Mouse (Mus musculus) limb, embryonic 12.5 days (tissue): ENCODE measurements around the gene Dcakd. TPM values are rescaled to one million over a fixed set of nuclear protein-coding genes. Genes with fewer than 3 reads are reported as not detected.
"Not testable (repeated sequence)": the region's sequence is repeated elsewhere in the genome, so short reads cannot be mapped to it uniquely, and the experiment has no call there.

ENCODE experiments used
- ATAC-seq: fragments of 200-750 bp; cut with Nextera tagmentation; 2 replicates; pipeline ENCODE4 v1.8.0; 2017; ENCODE audit warnings: low read depth, moderate TSS enrichment; ENCODE audit not compliant: insufficient number of reproducible peaks, insufficient read depth, low FRiP score, low TSS enrichment
- H3K27ac ChIP-seq: fragments of 300-500 bp; sonication (generic); 2 replicates; pipeline ENCODE4 v1.5.1; 2016; ENCODE audit warnings: mild to moderate bottlenecking, moderate library complexity
- H3K27me3 ChIP-seq: fragments of 300-500 bp; sonication (generic); 2 replicates; pipeline ENCODE4 v1.6.1; 2016; ENCODE audit warnings: mild to moderate bottlenecking, moderate library complexity
- H3K36me3 ChIP-seq: fragments of 300-500 bp; sonication (generic); 2 replicates; pipeline ENCODE4 v1.6.1; 2016; ENCODE audit warnings: mild to moderate bottlenecking, moderate library complexity
- H3K4me1 ChIP-seq: fragments of 300-500 bp; sonication (generic); replicated peaks from 2 replicates; pipeline ENCODE4 v1.6.1; 2016
- H3K4me2 ChIP-seq: fragments of 300-500 bp; sonication (generic); 2 replicates; pipeline ENCODE4 v1.6.1; 2016; ENCODE audit warnings: mild to moderate bottlenecking, moderate library complexity
- H3K4me3 ChIP-seq: fragments of 300-500 bp; sonication (generic); replicated peaks from 2 replicates; pipeline ENCODE4 v1.5.1; 2016; ENCODE audit warnings: mild to moderate bottlenecking
- H3K9ac ChIP-seq: fragments of 300-500 bp; sonication (generic); replicated peaks from 2 replicates; pipeline ENCODE4 v1.6.1; 2016; ENCODE audit warnings: mild to moderate bottlenecking, moderate library complexity
- H3K9me3 ChIP-seq: fragments of 300-500 bp; sonication (generic); 2 replicates; pipeline ENCODE4 v1.6.1; 2016; ENCODE audit warnings: mild to moderate bottlenecking, moderate library complexity
- WGBS: fragments of 180-500 bp; shearing (Covaris S2); methylation state at CpG from one replicate; pipeline ENCODE4 v1.1.7; 2016; 5-methylcytosine and 5-hydroxymethylcytosine counted together
- polyA plus RNA-seq: library from polyadenylated mRNA; unstranded; fragments of >200 nt; fragmentation: Nextera tagmentation; extraction: Ambion mirVana; gene quantifications from 2 replicates; pipeline ENCODE4 v1.2.1, GENCODE M21; 2016

Dcakd gene
- polyA plus RNA-seq, 1 experiment from 2014 or later = 167 TPM

- ATAC-seq, H3K4me3 ChIP-seq, H3K4me1 ChIP-seq, H3K4me2 ChIP-seq, H3K27ac ChIP-seq, H3K9me3 ChIP-seq, H3K36me3 ChIP-seq, H3K9ac ChIP-seq: not testable (repeated sequence)
- WGBS = 82% methylated on average over 9 of the region's 9 CpGs
- H3K27me3 ChIP-seq = peaks cover 24% of the 10 kb centered on the region
These were observed 52.2 kb downstream of the Dcakd start for GRCm38 (mm10) chr11:102975966-102976365.

- Histone ChIP-seq H3K9me3 (no peaks in the 10 kb centered on the region), H3K27me3 (peaks cover 42% of the 10 kb centered on the region), H3K4me3 (no peak overlapping the region), H3K27ac (no peak overlapping the region), H3K4me2 (no peak overlapping the region), H3K36me3 (no peaks in the 10 kb centered on the region), H3K4me1 (peaks cover 7% of the 10 kb centered on the region), H3K9ac (no peak overlapping the region)
- 79% methylated on average over 1 of the region's 1 CpGs for WGBS
- no peak for ATAC-seq
These were observed 55.8 kb downstream of the Dcakd start for GRCm38 (mm10) chr11:102972326-102972725.

GRCm38 (mm10) chr11:102971604-102972003 lies 56.5 kb downstream of the Dcakd start:
- Histone ChIP-seq H3K4me3 (no peak overlapping the region), H3K9ac (no peak overlapping the region), H3K36me3 (no peaks in the 10 kb centered on the region), H3K27me3 (peaks cover 42% of the 10 kb centered on the region), H3K4me2 (no peak overlapping the region), H3K9me3 (no peaks in the 10 kb centered on the region), H3K27ac (peak overlapping the region; percentile 12; the same call in 1 of the 2 replicates), H3K4me1 (peaks cover 7% of the 10 kb centered on the region)
- WGBS = 50% methylated on average over 5 of the region's 5 CpGs
- ATAC-seq = no peak

GRCm38 (mm10) chr11:102964547-102965091 lies 63.5 kb downstream of the Dcakd start:
- peaks cover 23% of the 10 kb centered on the region for H3K4me1 ChIP-seq
- H3K4me2 ChIP-seq = no peak overlapping the region
- WGBS = 67% methylated on average over 16 of the region's 16 CpGs
- ATAC-seq = peak; percentile 60; the same call in 1 of the 2 replicates
- H3K4me3 ChIP-seq = no peak overlapping the region
- no peak overlapping the region for H3K9ac ChIP-seq
- no peaks in the 10 kb centered on the region for H3K9me3 ChIP-seq
- H3K27me3 ChIP-seq = peaks cover 15% of the 10 kb centered on the region; the same call in 1 of the 2 replicates
- H3K36me3 ChIP-seq = no peaks in the 10 kb centered on the region
- H3K27ac ChIP-seq = no peak overlapping the region

GRCm38 (mm10) chr11:102963855-102964546 lies 64.1 kb downstream of the Dcakd start:
- H3K9me3 ChIP-seq = no peaks in the 10 kb centered on the region
- H3K4me3 ChIP-seq = peak overlapping the region; percentile 23; the same call in 1 of the 2 replicates
- WGBS = 20% methylated on average over 24 of the region's 24 CpGs
- no peak for ATAC-seq
- H3K4me1 ChIP-seq = peaks cover 23% of the 10 kb centered on the region
- peaks cover 13% of the 10 kb centered on the region; the same call in 1 of the 2 replicates for H3K27me3 ChIP-seq
- H3K4me2 ChIP-seq = peak overlapping the region; percentile 50
- no peaks in the 10 kb centered on the region for H3K36me3 ChIP-seq
- H3K9ac ChIP-seq = peak overlapping the region; percentile 53
- H3K27ac ChIP-seq = peak overlapping the region; percentile 76

- H3K4me2 ChIP-seq = peak overlapping the region; percentile 50
- peak; percentile 60 for ATAC-seq
- no peaks in the 10 kb centered on the region for H3K9me3 ChIP-seq
- WGBS = 2% methylated on average over 16 of the region's 16 CpGs
- peak overlapping the region; percentile 53 for H3K9ac ChIP-seq
- H3K36me3 ChIP-seq = no peaks in the 10 kb centered on the region
- peaks cover 23% of the 10 kb centered on the region for H3K4me1 ChIP-seq
- H3K27me3 ChIP-seq = peaks cover 13% of the 10 kb centered on the region; the same call in 1 of the 2 replicates
- peak overlapping the region; percentile 76 for H3K27ac ChIP-seq
- H3K4me3 ChIP-seq = peak overlapping the region; percentile 23
These were observed 64.8 kb downstream of the Dcakd start for GRCm38 (mm10) chr11:102963246-102963854.

- Histone ChIP-seq H3K9me3 (no peaks in the 10 kb centered on the region), H3K27me3 (peaks cover 9% of the 10 kb centered on the region; the same call in 1 of the 2 replicates), H3K4me3 (no peak overlapping the region), H3K27ac (peak overlapping the region; percentile 76), H3K4me1 (peaks cover 23% of the 10 kb centered on the region), H3K36me3 (no peaks in the 10 kb centered on the region), H3K9ac (0 out of 2 replicates have a peak overlapping the region, but pooled peaks have one; percentile 53), H3K4me2 (peak overlapping the region; percentile 50)
- 28% methylated on average over 7 of the region's 7 CpGs for WGBS
- ATAC-seq = no peak
These were observed 65.3 kb downstream of the Dcakd start for GRCm38 (mm10) chr11:102962861-102963245.

GRCm38 (mm10) chr11:102961082-102961481 lies 67.1 kb downstream of the Dcakd start:
- 89% methylated on average over 4 of the region's 4 CpGs for WGBS
- Histone ChIP-seq H3K27ac (no peak overlapping the region), H3K9ac (no peak overlapping the region), H3K4me2 (no peak overlapping the region), H3K27me3 (peaks cover 17% of the 10 kb centered on the region), H3K9me3 (no peaks in the 10 kb centered on the region), H3K36me3 (no peaks in the 10 kb centered on the region), H3K4me3 (no peak overlapping the region), H3K4me1 (peaks cover 30% of the 10 kb centered on the region)
- ATAC-seq = no peak

GRCm38 (mm10) chr11:102958870-102959269 lies 69.3 kb downstream of the Dcakd start:
- no peak overlapping the region for H3K4me2 ChIP-seq
- no peak overlapping the region for H3K9ac ChIP-seq
- no peaks in the 10 kb centered on the region for H3K36me3 ChIP-seq
- H3K9me3 ChIP-seq = no peaks in the 10 kb centered on the region
- 76% methylated on average over 1 of the region's 1 CpGs for WGBS
- H3K27ac ChIP-seq = no peak overlapping the region
- peaks cover 24% of the 10 kb centered on the region for H3K27me3 ChIP-seq
- H3K4me3 ChIP-seq = no peak overlapping the region
- peaks cover 19% of the 10 kb centered on the region for H3K4me1 ChIP-seq
- ATAC-seq = no peak

- no peak overlapping the region for H3K27ac ChIP-seq
- no peak overlapping the region for H3K4me2 ChIP-seq
These were observed 69.7 kb downstream of the Dcakd start for GRCm38 (mm10) chr11:102958431-102958830.

GRCm38 (mm10) chr11:102957692-102958091 lies 70.4 kb downstream of the Dcakd start:
- Histone ChIP-seq H3K36me3 (no peaks in the 10 kb centered on the region), H3K27me3 (peaks cover 28% of the 10 kb centered on the region), H3K4me2 (no peak overlapping the region), H3K27ac (no peak overlapping the region), H3K9ac (no peak overlapping the region), H3K9me3 (no peaks in the 10 kb centered on the region), H3K4me1 (peaks cover 7% of the 10 kb centered on the region; the same call in 1 of the 2 replicates), H3K4me3 (no peak overlapping the region)
- ATAC-seq = no peak
- 89% methylated on average over 8 of the region's 8 CpGs for WGBS

More at GRCm38 (mm10) chr11:102958431-102958830, 69.7 kb downstream of the Dcakd start:
- H3K9me3 ChIP-seq = no peaks in the 10 kb centered on the region
- no peak for ATAC-seq
- WGBS = 86% methylated on average over 6 of the region's 6 CpGs
- H3K4me1 ChIP-seq = peaks cover 15% of the 10 kb centered on the region
- no peak overlapping the region for H3K4me3 ChIP-seq
- no peaks in the 10 kb centered on the region for H3K36me3 ChIP-seq
- H3K27me3 ChIP-seq = peaks cover 22% of the 10 kb centered on the region
- H3K9ac ChIP-seq = no peak overlapping the region
